Mouse (Mus musculus) ES-E14 (cell line): ENCODE data around the gene Utp3.

Experiments
- CHD2 ChIP-seq: IDR thresholded peaks from 2 replicates; pipeline ENCODE4 v1.6.1; 2014; ENCODE audit warnings: mild to moderate bottlenecking, low read depth, low read length, inconsistent platforms
- HCFC1 ChIP-seq: IDR thresholded peaks from 2 replicates; pipeline ENCODE4 v1.6.1; 2012; ENCODE audit warnings: low read length, inconsistent platforms, borderline replicate concordance; ENCODE audit not compliant: insufficient read depth
- MAFK ChIP-seq: IDR thresholded peaks from 2 replicates; pipeline ENCODE4 v1.6.1; 2014; ENCODE audit warnings: mild to moderate bottlenecking, low read depth, low read length, inconsistent platforms; ENCODE audit not compliant: insufficient read depth
- ZC3H11A ChIP-seq: IDR thresholded peaks from 2 replicates; pipeline ENCODE4 v1.6.1; 2012; ENCODE audit warnings: low read depth, mild to moderate bottlenecking, inconsistent platforms, low read length, borderline replicate concordance
- ZNF384 ChIP-seq: IDR thresholded peaks from 2 replicates; pipeline ENCODE4 v1.6.1; 2012; ENCODE audit warnings: low read depth, low read length, inconsistent platforms

- TF ChIP-seq MAFK = no peak
- no peak for TF ChIP-seq ZNF384
- no peak for TF ChIP-seq CHD2
- TF ChIP-seq HCFC1 = no peak
- no peak for TF ChIP-seq ZC3H11A
These were observed 784 bp upstream of the Utp3 start for GRCm38 (mm10) chr5:88553271-88554085.
